9 mouse cellular contexts compared by ENCODE assay signal in the genomic region with DNA sequence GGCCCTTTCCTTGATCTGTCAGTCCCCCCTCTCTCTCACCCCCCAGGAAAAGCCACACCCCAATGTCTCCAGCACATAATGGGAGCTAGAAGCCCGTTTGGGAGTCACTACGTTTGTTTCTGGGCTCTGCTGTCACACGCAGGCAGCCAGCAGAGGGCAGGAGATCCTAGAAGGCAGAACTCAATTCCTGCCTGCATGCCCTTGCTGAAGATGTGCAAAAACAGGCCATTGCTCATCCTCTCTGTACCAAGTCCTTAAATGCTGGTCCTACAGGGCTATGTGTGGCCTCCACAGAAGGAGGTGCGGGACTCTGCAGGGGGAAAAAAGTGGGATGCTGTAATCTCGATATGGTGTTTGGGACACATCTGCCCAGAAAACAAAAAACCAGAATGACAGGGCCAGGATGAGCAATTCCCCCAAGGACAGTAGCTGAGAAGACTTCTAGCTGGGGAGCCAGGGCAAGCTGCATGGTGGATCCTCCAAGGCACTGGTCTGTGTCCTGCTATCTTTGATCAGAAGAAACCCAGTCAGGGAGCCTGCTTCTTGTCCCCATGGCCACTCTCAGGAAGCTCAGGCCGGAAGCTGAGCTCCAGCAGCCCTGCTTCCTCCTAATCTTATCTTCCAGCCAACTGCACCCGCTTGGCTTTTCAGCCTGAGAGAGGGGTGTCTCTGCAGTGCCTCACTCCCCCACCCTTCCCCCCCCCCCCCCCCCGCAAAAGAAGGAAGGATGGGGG. TPM values are rescaled to one million over a fixed set of nuclear protein-coding genes. Genes with fewer than 3 reads are reported as not detected.
DNase-seq lines count a peak whose midpoint lies in the region; ATAC-seq and TF ChIP-seq lines count a peak whose summit lies in the region.
"Had no signal": no experiment of that assay in that cellular context is flagged by ENCODE, and none has a peak within 500 bp of the region (broad histone marks: within the 10 kb centered on the region; RNA-seq: fewer than 3 reads in every experiment).

No protein-coding gene starts in this region.

- DNase-seq in 3T3-L1 (ENCODE audit: low read depth, low spot score): peak; percentile 77
- peak; percentile 39 for DNase-seq in Muller cell, postnatal 12 days (ENCODE audit: inconsistent ontology term)
- peak; percentile 65 for DNase-seq in embryo, embryonic 9.5 days (ENCODE audit: extremely low spot score)
- peak; percentile 48 for DNase-seq in heart, adult 8-10 months (ENCODE audit: low spot score)
- peak; percentile 76 for DNase-seq in kidney, adult 9 months
- DNase-seq in liver, adult 2 months (ENCODE audit: extremely low read depth, low read depth, low spot score): peak; percentile 45
- peak; percentile 78 for DNase-seq in splenic B cell, adult 2 months (ENCODE audit: low read depth, low spot score)

- H3K4me1 ChIP-seq in liver, adult 2 months (ENCODE audit: control insufficient read depth, insufficient read depth, low read length): peaks cover 7% of the 10 kb centered on the region; the same call in 1 of the 2 replicates
- H3K4me1 ChIP-seq in midbrain, embryonic 15.5 days: peaks cover 17% of the 10 kb centered on the region

- H3K9ac ChIP-seq in liver, adult 2 months (ENCODE audit: low read depth, low read length): no peak overlapping the region
- H3K9ac ChIP-seq in midbrain, embryonic 15.5 days: no peak overlapping the region
- H3K9ac ChIP-seq: embryonic facial prominence, embryonic 13.5 days had no signal

- ATAC-seq in midbrain, embryonic 15.5 days (replicated peaks): 0 out of 2 replicates have a peak, but pooled peaks have one; percentile 35

- no peaks in the 10 kb centered on the region for H3K79me2 ChIP-seq in liver, adult 2 months (ENCODE audit: control insufficient read depth, insufficient read depth, low read length)

- 36% methylated on average over 7 of the region's 8 CpGs for WGBS in liver, adult 2 months
- 29% methylated on average over 7 of the region's 8 CpGs for WGBS in midbrain, embryonic 15.5 days

- H3K4me3 ChIP-seq in liver, adult 2 months (ENCODE audit: insufficient read depth, low read depth, low read length): no peak overlapping the region
- no peak overlapping the region for H3K4me3 ChIP-seq in midbrain, embryonic 15.5 days
- H3K4me3 ChIP-seq: embryonic facial prominence, embryonic 13.5 days had no signal

- peak overlapping the region; percentile 48 for H3K27ac ChIP-seq in liver, adult 2 months (replicated peaks; ENCODE audit: insufficient read depth, low read depth, low read length)
- H3K27ac ChIP-seq in midbrain, embryonic 15.5 days: no peak overlapping the region
- H3K27ac ChIP-seq: embryonic facial prominence, embryonic 13.5 days had no signal

- no peak for TF ChIP-seq POLR2A in liver, adult 2 months (IDR thresholded peaks at IDR 0.05; ENCODE audit: extremely low read depth, insufficient read depth, low read length)

- no peak overlapping the region for H3K4me2 ChIP-seq in midbrain, embryonic 15.5 days
- H3K4me2 ChIP-seq: embryonic facial prominence, embryonic 13.5 days had no signal

- no peaks in the 10 kb centered on the region for H3K27me3 ChIP-seq in liver, adult 2 months (ENCODE audit: control insufficient read depth, insufficient read depth, low read length)
- H3K27me3 ChIP-seq in midbrain, embryonic 15.5 days (replicated peaks): no peaks in the 10 kb centered on the region
- no peaks in the 10 kb centered on the region for H3K27me3 ChIP-seq in splenic B cell, adult 2 months (ENCODE audit: control insufficient read depth, insufficient read depth, low read length, poor library complexity, severe bottlenecking)
- H3K27me3 ChIP-seq: embryonic facial prominence, embryonic 13.5 days had no signal

- peak; percentile 98 for TF ChIP-seq CTCF in liver, adult 2 months (IDR thresholded peaks at IDR 0.05; ENCODE audit: low read depth, low read length)

- H3K9me3 ChIP-seq in midbrain, embryonic 15.5 days: no peaks in the 10 kb centered on the region
- H3K9me3 ChIP-seq: embryonic facial prominence, embryonic 13.5 days had no signal

- no peaks in the 10 kb centered on the region for H3K36me3 ChIP-seq in liver, adult 2 months (ENCODE audit: control insufficient read depth, insufficient read depth, low read length)
- no peaks in the 10 kb centered on the region for H3K36me3 ChIP-seq in midbrain, embryonic 15.5 days (replicated peaks)
- no peaks in the 10 kb centered on the region for H3K36me3 ChIP-seq in splenic B cell, adult 2 months (ENCODE audit: control insufficient read depth, insufficient read depth, low read length, poor library complexity, severe bottlenecking)
- H3K36me3 ChIP-seq: embryonic facial prominence, embryonic 13.5 days had no signal

RNA-seq across cellular contexts. Expression of a gene that starts 10.4 kb away (rescaled TPM):
- total RNA-seq in heart, adult 8-10 months (2022): under 1 TPM in 3 of 4 experiments, not detected in 1; 0.16 to 0.24 (median 0.20) TPM
- 0.07 and 0.18 TPM in 2 replicates for total RNA-seq in liver, adult 2 months (2014; rRNA removed)
- 0.12 and 0.22 TPM in 2 replicates for polyA plus RNA-seq in liver, adult 2 months (2012; rRNA removed)
- 0.33 and 0.37 TPM in 2 replicates for polyA plus RNA-seq in midbrain, embryonic 15.5 days (2015; fragmentation: Nextera tagmentation; extraction: Ambion mirVana)

RNA-seq across cellular contexts. Expression of a gene that starts 22.4 kb away (rescaled TPM):
- total RNA-seq in heart, adult 8-10 months (2022): 1 to 10 TPM; 1.2 to 2.9 (median 1.6) TPM
- total RNA-seq in liver, adult 2 months (2014; rRNA removed): 1.0 and 1.6 TPM in 2 replicates
- polyA plus RNA-seq in liver, adult 2 months (2012; rRNA removed): 2.2 TPM in 2 replicates
- polyA plus RNA-seq in midbrain, embryonic 15.5 days (2015; fragmentation: Nextera tagmentation; extraction: Ambion mirVana): 18.5 and 19.0 TPM in 2 replicates

RNA-seq across cellular contexts. Expression of a gene that starts 36.4 kb away (rescaled TPM):
- 1 to 10 TPM; 3.6 to 4.7 (median 4.3) TPM for total RNA-seq in heart, adult 8-10 months (2022)
- 7.0 and 11.5 TPM in 2 replicates for total RNA-seq in liver, adult 2 months (2014; rRNA removed)
- 8.2 and 11.0 TPM in 2 replicates for polyA plus RNA-seq in liver, adult 2 months (2012; rRNA removed)
- 20.6 and 23.8 TPM in 2 replicates for polyA plus RNA-seq in midbrain, embryonic 15.5 days (2015; fragmentation: Nextera tagmentation; extraction: Ambion mirVana)

RNA-seq across cellular contexts. Expression of a gene that starts 43.6 kb away (rescaled TPM):
- total RNA-seq in heart, adult 8-10 months (2022): not detected
- total RNA-seq in liver, adult 2 months (2014; rRNA removed): not detected in 2 replicates
- 0.04 and 0.12 TPM in 2 replicates for polyA plus RNA-seq in liver, adult 2 months (2012; rRNA removed)
- 0.15 and 0.41 TPM in 2 replicates for polyA plus RNA-seq in midbrain, embryonic 15.5 days (2015; fragmentation: Nextera tagmentation; extraction: Ambion mirVana)
- polyA plus RNA-seq: embryonic facial prominence, embryonic 13.5 days had no signal
